Mouse (Mus musculus) thymus, adult 2 months (tissue): ENCODE measurements around the gene Gfy. TPM values are rescaled to one million over a fixed set of nuclear protein-coding genes. Genes with fewer than 3 reads are reported as not detected.

Source experiments
- DNase-seq: peaks from one replicate; pipeline ENCODE4 v3.0.0; 2021
- H3K27ac ChIP-seq: fragments of 200-500 bp; 2 replicates; pipeline ENCODE4 v1.5.1; 2012; ENCODE audit warnings: low read length, control low read depth; ENCODE audit not compliant: control insufficient read depth, insufficient read depth
- H3K27me3 ChIP-seq: fragments of 200-500 bp; 2 replicates; pipeline ENCODE4 v1.6.1; 2012; ENCODE audit warnings: mild to moderate bottlenecking, low read length, moderate library complexity, mixed read lengths; ENCODE audit not compliant: control insufficient read depth, insufficient read depth
- H3K36me3 ChIP-seq: fragments of 200-500 bp; 2 replicates; pipeline ENCODE4 v1.6.1; 2012; ENCODE audit warnings: mild to moderate bottlenecking, low read length, moderate library complexity; ENCODE audit not compliant: control insufficient read depth, insufficient read depth
- H3K4me1 ChIP-seq: fragments of 200-500 bp; replicated peaks from 2 replicates; pipeline ENCODE4 v1.6.1; 2012; ENCODE audit warnings: low read length; ENCODE audit not compliant: control insufficient read depth, insufficient read depth
- H3K4me3 ChIP-seq: fragments of 200-500 bp; 2 replicates; pipeline ENCODE4 v1.5.1; 2012; ENCODE audit warnings: mild to moderate bottlenecking, low read length, control low read depth, moderate library complexity; ENCODE audit not compliant: control insufficient read depth, insufficient read depth
- CTCF ChIP-seq: fragments of 200-500 bp; IDR thresholded peaks from 2 replicates; pipeline ENCODE4 v1.5.1; 2012; ENCODE audit warnings: mild to moderate bottlenecking, control low read depth, low read length, moderate library complexity, borderline replicate concordance; ENCODE audit not compliant: control insufficient read depth, poor library complexity, insufficient read depth; ENCODE audit errors: extremely low read depth
- POLR2A ChIP-seq: fragments of 200-500 bp; IDR thresholded peaks from 2 replicates; pipeline ENCODE4 v1.6.1; 2012; ENCODE audit warnings: mild to moderate bottlenecking, low read length, control low read depth, moderate library complexity; ENCODE audit not compliant: control insufficient read depth, poor library complexity, insufficient read depth; ENCODE audit errors: extremely low read depth
- WGBS: fragments of 180-500 bp; shearing (Covaris S2); methylation state at CpG from one replicate; pipeline ENCODE4 v1.1.7; 2018; 5-methylcytosine and 5-hydroxymethylcytosine counted together
- polyA plus RNA-seq: library from polyadenylated mRNA; depleted of rRNA; stranded (reverse); fragments of >200 nt; gene quantifications from 2 replicates; pipeline ENCODE4 v1.2.3, GENCODE M21; 2012; rRNA removed

Gfy gene
- polyA plus RNA-seq, result 0.09 and 0.11 TPM in 2 replicates

DNA sequence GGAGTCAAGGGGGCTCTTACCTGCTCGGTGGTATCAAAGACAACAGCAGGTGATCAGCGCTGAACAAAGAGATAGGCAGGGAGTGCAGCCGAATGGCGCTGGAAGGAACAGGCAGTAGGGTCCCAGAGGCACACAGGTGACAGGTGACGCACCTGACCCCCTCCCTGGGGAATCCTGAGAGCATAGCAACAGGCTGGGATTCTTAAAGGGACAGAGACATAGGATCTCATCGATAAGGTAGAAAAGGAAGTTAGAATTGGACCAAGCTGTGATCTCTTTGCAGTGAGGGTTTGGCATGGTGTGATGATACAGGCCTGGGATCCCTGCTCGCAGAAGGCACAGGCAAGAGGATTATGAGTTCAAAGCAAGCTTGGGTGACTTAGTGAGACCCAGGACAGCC lies at the start of gene Gfy:
TSS of gene Gfy (minus strand) at position 101 of the 400 bp plus-strand sequence.
- Histone ChIP-seq H3K36me3 (no peaks in the 10 kb centered on the region), H3K4me3 (no peak within 1 kb of the TSS), H3K27ac (no peak within 1 kb of the TSS), H3K4me1 (peaks cover 6% of the 10 kb centered on the region; the same call in 1 of the 2 replicates), H3K27me3 (peaks cover 38% of the 10 kb centered on the region)
- no peak for TF ChIP-seq CTCF
- no peak for TF ChIP-seq POLR2A
- 40% methylated on average over 7 of the region's 7 CpGs for WGBS
- DNase-seq, result no peak

DNA sequence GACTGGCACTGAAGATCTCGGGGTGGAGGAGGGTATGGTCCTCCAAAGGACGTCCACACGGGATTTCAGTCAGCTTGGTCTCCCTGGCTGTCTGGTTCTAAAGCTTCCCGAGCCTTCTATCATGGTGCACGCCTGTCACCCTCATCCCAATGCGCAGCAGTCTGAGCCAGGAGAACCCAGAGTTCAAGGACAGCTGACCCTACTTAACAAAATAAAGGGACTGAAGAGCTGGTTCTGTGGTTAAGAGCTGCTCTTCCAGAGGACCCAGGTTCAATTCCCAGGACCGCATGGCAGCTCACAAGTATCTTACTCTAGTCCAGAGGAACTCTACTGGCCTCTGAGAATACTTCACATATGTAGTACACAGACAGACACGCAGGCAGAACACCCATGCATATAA lies 49.7 kb upstream of the Gfy start:
- Histone ChIP-seq H3K27ac (no peak overlapping the region), H3K27me3 (no peaks in the 10 kb centered on the region), H3K4me1 (0 out of 2 replicates have a peak, but pooled peaks cover 7% of the 10 kb centered on the region), H3K4me3 (no peak overlapping the region), H3K36me3 (no peaks in the 10 kb centered on the region)
- no peak for TF ChIP-seq POLR2A
- TF ChIP-seq CTCF, result no peak
- DNase-seq, result no peak
- 95% methylated on average over 8 of the region's 8 CpGs for WGBS

DNA sequence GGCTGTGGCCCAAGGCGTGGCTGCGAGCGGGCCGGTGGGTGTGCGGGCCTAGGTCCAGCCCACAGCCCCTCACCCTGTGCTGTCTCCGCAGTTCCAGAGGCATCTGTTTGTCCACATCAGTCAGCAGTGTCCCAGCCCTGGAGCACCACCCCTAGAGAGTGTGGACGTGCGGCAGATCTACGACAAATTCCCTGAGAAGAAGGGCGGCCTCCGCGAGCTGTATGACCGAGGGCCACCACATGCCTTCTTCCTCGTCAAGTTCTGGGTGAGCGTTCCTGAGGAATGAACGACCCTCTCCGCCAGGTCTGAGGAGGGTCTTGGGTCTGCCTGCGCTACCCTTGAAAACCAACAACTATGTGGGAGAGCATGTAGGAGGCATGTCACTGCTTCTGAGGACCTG lies 49.2 kb upstream of the Gfy start:
- Histone ChIP-seq H3K4me3 (no peak overlapping the region), H3K36me3 (no peaks in the 10 kb centered on the region), H3K4me1 (0 out of 2 replicates have a peak, but pooled peaks cover 7% of the 10 kb centered on the region), H3K27ac (no peak overlapping the region), H3K27me3 (no peaks in the 10 kb centered on the region)
- no peak for DNase-seq
- WGBS, result 96% methylated on average over 18 of the region's 18 CpGs
- TF ChIP-seq POLR2A, result no peak
- TF ChIP-seq CTCF, result no peak

DNA sequence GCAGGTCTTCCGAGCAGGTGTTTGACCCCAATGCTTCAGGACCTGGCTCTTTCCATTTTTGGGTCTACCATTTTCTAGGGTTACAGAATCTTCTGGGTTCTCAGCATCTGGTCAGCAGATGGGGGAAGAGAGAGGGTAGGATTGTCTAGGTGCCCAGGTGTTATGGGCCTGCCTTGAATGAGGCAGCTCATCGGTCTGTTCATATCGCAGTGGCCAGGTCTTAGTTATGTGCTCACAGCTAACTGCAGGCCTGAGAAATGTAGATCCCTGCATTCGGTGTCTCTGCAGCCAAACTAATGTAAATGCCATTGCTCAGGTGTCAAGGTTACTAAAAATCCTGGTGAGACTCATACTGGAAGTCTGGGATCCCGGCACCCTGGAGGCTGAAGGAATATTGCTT lies 47.1 kb upstream of the Gfy start:
- no peak overlapping the region for H3K27ac ChIP-seq
- no peak overlapping the region for H3K4me3 ChIP-seq
- H3K36me3 ChIP-seq, result no peaks in the 10 kb centered on the region
- no peaks in the 10 kb centered on the region for H3K27me3 ChIP-seq
- H3K4me1 ChIP-seq, result 0 out of 2 replicates have a peak, but pooled peaks cover 7% of the 10 kb centered on the region
- no peak for TF ChIP-seq CTCF
- no peak for TF ChIP-seq POLR2A
- DNase-seq, result no peak
- 97% methylated on average over 5 of the region's 5 CpGs for WGBS

DNA sequence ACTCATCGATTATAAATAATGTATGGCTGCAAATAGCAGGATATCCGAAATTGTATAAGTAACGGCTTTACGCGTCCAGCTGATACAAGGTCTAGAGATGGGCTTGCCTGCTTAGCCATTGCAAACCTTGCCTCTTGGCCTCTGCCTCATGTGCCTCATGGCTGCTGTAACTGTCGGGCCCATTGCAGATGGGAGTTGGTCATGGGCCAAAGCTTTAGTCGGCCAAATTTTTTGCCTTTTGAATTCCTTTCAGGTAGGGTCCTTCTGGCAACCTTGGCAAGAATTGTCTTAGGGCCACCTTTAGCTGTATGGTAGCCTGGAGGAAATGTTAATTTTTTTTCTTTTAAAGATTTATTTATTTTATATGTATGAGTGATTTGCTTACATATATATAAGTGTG lies 45.5 kb upstream of the Gfy start:
- 0 out of 2 replicates have a peak, but pooled peaks cover 7% of the 10 kb centered on the region for H3K4me1 ChIP-seq
- H3K27me3 ChIP-seq, result no peaks in the 10 kb centered on the region
- no peak overlapping the region for H3K27ac ChIP-seq
- H3K36me3 ChIP-seq, result no peaks in the 10 kb centered on the region
- H3K4me3 ChIP-seq, result no peak overlapping the region
- DNase-seq, result no peak
- WGBS, result 98% methylated on average over 7 of the region's 7 CpGs
- no peak for TF ChIP-seq CTCF
- no peak for TF ChIP-seq POLR2A

DNA sequence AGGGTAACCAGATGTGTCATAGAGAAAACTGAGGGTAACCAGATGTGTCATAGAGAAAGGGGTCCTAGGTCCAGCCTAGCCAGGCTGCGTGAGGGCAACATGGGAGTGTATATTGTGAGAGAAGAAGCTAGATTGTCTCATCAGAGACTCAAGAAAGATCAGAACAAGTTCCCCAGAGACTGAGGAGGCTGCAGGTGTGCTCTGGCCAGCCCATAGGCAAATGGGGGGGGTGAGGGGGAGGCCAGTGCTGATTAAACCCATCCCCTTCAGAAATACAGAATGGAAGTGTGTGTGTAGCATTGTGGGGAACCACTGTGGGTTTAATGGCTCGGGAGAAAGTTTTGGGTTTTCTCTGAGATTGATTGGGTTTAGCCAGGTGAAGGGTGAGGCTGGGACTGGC lies 42.3 kb upstream of the Gfy start:
- DNase-seq, result no peak
- H3K27me3 ChIP-seq, result no peaks in the 10 kb centered on the region; the same call in 1 of the 2 replicates
- no peak for TF ChIP-seq POLR2A
- TF ChIP-seq CTCF, result no peak
- 37% methylated on average over 2 of the region's 2 CpGs for WGBS
- no peak overlapping the region for H3K4me3 ChIP-seq
- no peaks in the 10 kb centered on the region for H3K36me3 ChIP-seq
- H3K4me1 ChIP-seq, result no peaks in the 10 kb centered on the region
- H3K27ac ChIP-seq, result no peak overlapping the region
